Mouse (Mus musculus) CH12.LX (cell line): Measurements from ENCODE around the gene Pin4. TPM values are rescaled to one million over a fixed set of nuclear protein-coding genes. Genes with fewer than 3 reads are reported as not detected.

Source experiments
- DNase-seq: peaks from one replicate; pipeline ENCODE4 v3.0.0-alpha.2; 2013; ENCODE audit errors: extremely low read depth
- H3K27ac ChIP-seq: 2 replicates; pipeline ENCODE4 v1.5.1; 2012; ENCODE audit warnings: low read depth, mild to moderate bottlenecking, control low read depth, moderate library complexity; ENCODE audit not compliant: insufficient read depth
- H3K27me3 ChIP-seq: replicated peaks from 2 replicates; pipeline ENCODE3; 2012; ENCODE audit warnings: inconsistent platforms
- H3K36me3 ChIP-seq, 2 experiments: replicated peaks in 1 of 2; 2 replicates each; pipeline versions ENCODE3 to v1.6.1; 2012; ENCODE audit warnings: inconsistent platforms in 1 of 2, low read length in 1 of 2, mild to moderate bottlenecking in 1 of 2, mixed read lengths in 1 of 2, moderate library complexity in 1 of 2; ENCODE audit not compliant: control insufficient read depth in 1 of 2, insufficient read depth in 1 of 2
- H3K4me1 ChIP-seq, 2 experiments: 2 replicates each; pipeline ENCODE4 v1.6.1; 2012; ENCODE audit warnings: inconsistent platforms in 1 of 2, moderate library complexity in 1 of 2; ENCODE audit not compliant: insufficient read depth in 2 of 2, control insufficient read depth in 1 of 2
- H3K4me2 ChIP-seq: 2 replicates; pipeline ENCODE4 v1.6.1; 2012; ENCODE audit warnings: low read depth, mild to moderate bottlenecking, control low read depth; ENCODE audit not compliant: poor library complexity, insufficient read depth, severe bottlenecking
- H3K4me3 ChIP-seq, 3 experiments: fragments of 150-350 bp in 1 of 3; sonication (generic) in 1 of 3; replicated peaks in 1 of 3; 2 replicates each; pipeline versions ENCODE3 to v1.5.1; 2011 to 2012; ENCODE audit warnings: low read depth in 2 of 3, low read length in 2 of 3, mild to moderate bottlenecking in 2 of 3, moderate library complexity in 2 of 3, control low read depth in 1 of 3, improper control_type of control experiment in 1 of 3, inconsistent platforms in 1 of 3, mixed read lengths in 1 of 3; ENCODE audit not compliant: poor library complexity in 1 of 3
- H3K79me2 ChIP-seq: replicated peaks from 2 replicates; pipeline ENCODE4 v1.6.1; 2012; ENCODE audit warnings: mild to moderate bottlenecking, moderate library complexity; ENCODE audit not compliant: control insufficient read depth, poor library complexity, insufficient read depth, severe bottlenecking; ENCODE audit errors: extremely low read depth
- H3K9ac ChIP-seq: 2 replicates; pipeline ENCODE4 v1.6.1; 2012; ENCODE audit warnings: low read depth, mild to moderate bottlenecking, control low read depth, moderate library complexity; ENCODE audit not compliant: insufficient read depth
- H3K9me3 ChIP-seq: replicated peaks from 2 replicates; pipeline ENCODE3; 2012; ENCODE audit warnings: low read length, inconsistent platforms, mixed read lengths
- BHLHE40 ChIP-seq: IDR thresholded peaks from 2 replicates; pipeline ENCODE4 v1.6.1; 2011; ENCODE audit warnings: mild to moderate bottlenecking, low read depth, low read length, improper control_type of control experiment
- CHD1 ChIP-seq: IDR thresholded peaks from 2 replicates; pipeline ENCODE4 v1.6.1; 2012; ENCODE audit warnings: low read depth, low read length, improper control_type of control experiment, inconsistent platforms
- CHD2 ChIP-seq: IDR thresholded peaks from 2 replicates; pipeline ENCODE4 v1.6.1; 2011; ENCODE audit warnings: low read length, improper control_type of control experiment
- CTCF ChIP-seq, 2 experiments: IDR thresholded peaks in 1 of 2; conservative IDR thresholded peaks in 1 of 2; 2 replicates each; pipeline ENCODE4 v1.5.1; 2011 to 2012; ENCODE audit warnings: low read depth in 2 of 2, low read length in 2 of 2, improper control_type of control experiment in 1 of 2, inconsistent platforms in 1 of 2, mild to moderate bottlenecking in 1 of 2, moderate library complexity in 1 of 2
- E2F4 ChIP-seq: IDR thresholded peaks from 2 replicates; pipeline ENCODE4 v1.6.1; 2011; ENCODE audit warnings: low read depth, low read length, improper control_type of control experiment; ENCODE audit not compliant: insufficient replicate concordance
- ETS1 ChIP-seq: conservative IDR thresholded peaks from 2 replicates; pipeline ENCODE4 v1.6.1; 2012; ENCODE audit warnings: low read depth, mild to moderate bottlenecking, inconsistent platforms, low read length, improper control_type of control experiment, moderate library complexity
- HCFC1 ChIP-seq: IDR thresholded peaks from 2 replicates; pipeline ENCODE4 v1.6.1; 2012; ENCODE audit warnings: low read depth, mild to moderate bottlenecking, inconsistent platforms, low read length, improper control_type of control experiment
- IRF4 ChIP-seq: IDR thresholded peaks from 2 replicates; pipeline ENCODE4 v1.6.1; 2014; ENCODE audit warnings: low read depth, mild to moderate bottlenecking, inconsistent platforms, low read length, improper control_type of control experiment
- JUND ChIP-seq: conservative IDR thresholded peaks from 2 replicates; pipeline ENCODE4 v1.6.1; 2011; ENCODE audit warnings: low read depth, low read length, improper control_type of control experiment
- KAT2A ChIP-seq: IDR thresholded peaks from 2 replicates; pipeline ENCODE4 v1.6.1; 2012; ENCODE audit warnings: low read length, improper control_type of control experiment, inconsistent platforms; ENCODE audit not compliant: insufficient replicate concordance
- MAFK ChIP-seq: IDR thresholded peaks from 2 replicates; pipeline ENCODE4 v1.6.1; 2011; ENCODE audit warnings: low read length, improper control_type of control experiment; ENCODE audit not compliant: insufficient replicate concordance
- MAX ChIP-seq: IDR thresholded peaks from 2 replicates; pipeline ENCODE4 v1.6.1; 2011; ENCODE audit warnings: low read length, improper control_type of control experiment
- MXI1 ChIP-seq: IDR thresholded peaks from 2 replicates; pipeline ENCODE4 v1.6.1; 2011; ENCODE audit warnings: mild to moderate bottlenecking, low read depth, low read length, improper control_type of control experiment
- NELFE ChIP-seq: IDR thresholded peaks from 2 replicates; pipeline ENCODE4 v1.6.1; 2011; ENCODE audit warnings: low read depth, low read length, improper control_type of control experiment
- PAX5 ChIP-seq: IDR thresholded peaks from 2 replicates; pipeline ENCODE4 v1.6.1; 2012; ENCODE audit warnings: low read length, inconsistent platforms, mixed read lengths
- POLR2A ChIP-seq: IDR thresholded peaks from 2 replicates; pipeline ENCODE4 v1.6.1; 2011; ENCODE audit warnings: low read depth, mild to moderate bottlenecking, improper control_type of control experiment, low read length
- RAD21 ChIP-seq: IDR thresholded peaks from 2 replicates; pipeline ENCODE4 v1.6.1; 2011; ENCODE audit warnings: low read depth, mild to moderate bottlenecking, low read length, improper control_type of control experiment, moderate library complexity
- RCOR1 ChIP-seq: conservative IDR thresholded peaks from 2 replicates; pipeline ENCODE4 v1.6.1; 2012; ENCODE audit warnings: low read depth, mild to moderate bottlenecking, inconsistent platforms, low read length, improper control_type of control experiment
- SMC3 ChIP-seq: IDR thresholded peaks from 2 replicates; pipeline ENCODE4 v1.6.1; 2011; ENCODE audit warnings: low read depth, low read length, improper control_type of control experiment
- TBP ChIP-seq: conservative IDR thresholded peaks from 2 replicates; pipeline ENCODE4 v1.6.1; 2011; ENCODE audit warnings: low read depth, low read length, improper control_type of control experiment
- UBTF ChIP-seq: IDR thresholded peaks from 2 replicates; pipeline ENCODE4 v1.6.1; 2012; ENCODE audit warnings: low read depth, mild to moderate bottlenecking, inconsistent platforms, low read length, improper control_type of control experiment, moderate library complexity
- USF2 ChIP-seq: conservative IDR thresholded peaks from 2 replicates; pipeline ENCODE4 v1.6.1; 2011; ENCODE audit warnings: low read depth, low read length, improper control_type of control experiment
- ZKSCAN1 ChIP-seq: IDR thresholded peaks from 2 replicates; pipeline ENCODE4 v1.6.1; 2012; ENCODE audit warnings: low read depth, inconsistent platforms, low read length, improper control_type of control experiment, borderline replicate concordance
- ZMIZ1 ChIP-seq: IDR thresholded peaks from 2 replicates; pipeline ENCODE4 v1.6.1; 2012; ENCODE audit warnings: low read depth, mild to moderate bottlenecking, inconsistent platforms, low read length, improper control_type of control experiment
- ZNF384 ChIP-seq: IDR thresholded peaks from 2 replicates; pipeline ENCODE4 v1.6.1; 2012; ENCODE audit warnings: low read depth, low read length, improper control_type of control experiment, inconsistent platforms
- dilution Hi-C: fragments of 300-500 bp; cut with MboI; formaldehyde crosslinking; loops from 2 replicates; pipeline ENCODE4 v1.14.3; 2020; ENCODE audit warnings: low sequenced_read_pairs; ENCODE audit not compliant: extremely low pct_unique_long_range_greater_than_20kb, extremely low pct_ligation_motif_present
- in situ Hi-C: fragments of 300-500 bp; cut with MboI; formaldehyde crosslinking; loops from 3 replicates; pipeline ENCODE4 v1.14.3; 2019; ENCODE audit warnings: low sequenced_read_pairs, low pct_ligation_motif_present, low pct_unique_long_range_greater_than_20kb, mixed read lengths
- polyA plus RNA-seq: library from polyadenylated mRNA; unstranded; fragments of >175 nt; gene quantifications from 2 replicates; pipeline ENCODE4 v1.2.1, GENCODE M21; 2012; ENCODE audit warnings: low read depth; ENCODE audit not compliant: insufficient read length
- total RNA-seq, 2 experiments: library from RNA; depleted of rRNA; stranded (reverse); fragments of 300-350 nt in 1 of 2; fragments of >200 nt in 1 of 2; gene quantifications; 2 replicates each; pipeline ENCODE4 v1.2.3; 2012 to 2014

The Pin4 gene
- total and polyA plus RNA-seq, 3 experiments = 53.4 to 66.2 (median 62.0) TPM

DNA sequence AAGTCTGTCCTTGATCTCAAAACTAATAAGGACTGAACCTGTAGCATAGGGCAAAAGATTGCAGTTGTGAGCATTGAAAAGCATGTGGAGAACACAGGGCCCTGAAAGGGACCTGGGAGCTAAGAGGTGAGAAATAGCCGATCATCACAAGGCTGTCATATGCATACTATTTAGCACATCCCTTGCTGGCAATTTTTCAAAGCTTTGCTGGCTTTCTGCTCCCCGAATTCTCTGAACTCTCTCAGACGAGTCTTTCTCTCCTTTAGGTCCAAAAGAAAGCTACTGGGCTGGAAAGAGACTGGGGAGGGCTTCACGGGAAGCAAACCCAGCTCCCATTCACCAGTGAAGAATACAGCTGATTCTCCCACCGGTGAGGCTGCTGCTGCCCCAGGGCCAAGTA lies 36.9 kb upstream of the Pin4 start:
- H3K27ac ChIP-seq = no peak overlapping the region
- H3K9me3 ChIP-seq = no peaks in the 10 kb centered on the region
- H3K4me2 ChIP-seq = no peak overlapping the region
- in situ Hi-C loops (no loop called here), dilution Hi-C loops (no loop called here)
- no peaks in the 10 kb centered on the region for H3K27me3 ChIP-seq
- no peak for DNase-seq
- H3K36me3 ChIP-seq = no peaks in the 10 kb centered on the region
- H3K79me2 ChIP-seq = no peaks in the 10 kb centered on the region
- H3K9ac ChIP-seq = no peak overlapping the region
- H3K4me1 ChIP-seq = peaks cover 3 to 31% of the 10 kb centered on the region in 2 experiments; a peak in 3 of 4 replicates
- no peak for TF ChIP-seq ZNF384
- no peak for TF ChIP-seq POLR2A
- no peak for TF ChIP-seq RAD21
- TF ChIP-seq E2F4 = no peak
- TF ChIP-seq RCOR1 = no peak
- TF ChIP-seq MXI1 = no peak
- TF ChIP-seq JUND = no peak
- no peak for TF ChIP-seq CHD1
- no peak for TF ChIP-seq KAT2A
- no peak for TF ChIP-seq MAFK
- no peak for TF ChIP-seq TBP
- no peak for TF ChIP-seq MAX
- TF ChIP-seq CTCF (conservative IDR thresholded peaks at IDR 0.05 in 1 of 2, IDR thresholded peaks at IDR 0.05 in 1 of 2; ENCODE audit: low read depth in 2 of 2, low read length in 2 of 2) = no peak
- TF ChIP-seq CHD2 = no peak
- TF ChIP-seq USF2 = no peak
- no peak for TF ChIP-seq PAX5
- TF ChIP-seq IRF4 = no peak
- TF ChIP-seq, all 38 proteins: peak for 0
- no peak overlapping the region for H3K4me3 ChIP-seq

DNA sequence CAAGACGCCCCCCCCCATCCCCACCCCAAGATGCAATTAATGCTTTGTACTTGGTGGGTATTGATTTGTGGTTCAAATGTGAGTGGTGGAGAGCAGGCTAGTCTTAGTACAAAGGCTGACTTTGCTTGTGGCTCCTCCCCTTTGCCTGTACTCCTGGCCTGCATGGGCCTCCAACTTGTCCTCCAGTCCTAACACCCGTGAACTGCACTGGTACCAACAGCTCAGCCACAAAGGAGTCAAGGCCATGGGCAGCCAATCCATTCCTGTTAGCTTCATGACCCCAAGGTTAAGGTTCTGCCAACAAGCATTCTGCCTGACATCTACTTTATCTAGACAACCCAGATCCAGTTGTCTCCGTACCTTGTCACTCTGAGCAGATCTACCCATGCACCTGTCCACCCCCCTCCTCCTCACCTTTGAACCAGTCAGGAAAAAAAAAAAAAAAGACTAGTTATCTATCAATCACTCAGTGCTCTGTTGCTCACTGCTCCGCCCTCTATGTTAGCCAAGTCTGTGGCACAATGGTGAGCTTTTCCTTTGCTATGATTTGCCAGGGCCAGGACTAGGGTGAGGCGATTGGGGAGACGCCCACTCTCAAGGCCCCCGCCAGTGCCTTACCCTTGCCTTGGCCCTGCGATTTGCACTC lies 33.3 kb upstream of the Pin4 start:
- Histone ChIP-seq H3K9me3 (no peaks in the 10 kb centered on the region), H3K79me2 (no peaks in the 10 kb centered on the region), H3K36me3 (no peaks in the 10 kb centered on the region), H3K27me3 (no peaks in the 10 kb centered on the region), H3K27ac (no peak overlapping the region), H3K4me2 (no peak overlapping the region), H3K9ac (no peak overlapping the region), H3K4me3 (no peak overlapping the region), H3K4me1 (peaks cover 0 to 24% of the 10 kb centered on the region in 2 experiments; a peak in 2 of 4 replicates)
- in situ Hi-C loops (no loop called here), dilution Hi-C loops (no loop called here)
- DNase-seq = no peak
- no peak for TF ChIP-seq NELFE
- TF ChIP-seq RCOR1 = no peak
- no peak for TF ChIP-seq KAT2A
- no peak for TF ChIP-seq ETS1
- TF ChIP-seq CHD1 = no peak
- TF ChIP-seq ZKSCAN1 = no peak
- no peak for TF ChIP-seq MXI1
- no peak for TF ChIP-seq JUND
- TF ChIP-seq BHLHE40 = no peak
- no peak for TF ChIP-seq ZMIZ1
- TF ChIP-seq SMC3 = no peak
- TF ChIP-seq HCFC1 = no peak
- TF ChIP-seq UBTF = no peak
